ENCODE assay signal across 10 mouse cellular contexts in genomic region chr5:74173162-74173844, GRCm38 (mm10). TPM values are rescaled to one million over a fixed set of nuclear protein-coding genes. Genes with fewer than 3 reads are reported as not detected.
DNase-seq lines count a peak whose midpoint lies in the region; ATAC-seq and TF ChIP-seq lines count a peak whose summit lies in the region.
"Had no signal": no experiment of that assay in that cellular context is flagged by ENCODE, and none has a peak within 500 bp of the region (broad histone marks: within the 10 kb centered on the region; RNA-seq: fewer than 3 reads in every experiment).

No protein-coding gene starts in this region.

- H3K4me3 ChIP-seq in gastrocnemius, adult 2 months, result peak overlapping the region; percentile 37
- H3K4me3 ChIP-seq in embryonic facial prominence, embryonic 10.5 days, result no peak overlapping the region
- H3K4me3 ChIP-seq in heart, embryonic 12.5 days, result no peak overlapping the region
- H3K4me3 ChIP-seq in limb, embryonic 13.5 days, result no peak overlapping the region

- H3K9me3 ChIP-seq in embryonic facial prominence, embryonic 10.5 days, result no peaks in the 10 kb centered on the region
- H3K9me3 ChIP-seq in heart, embryonic 12.5 days (replicated peaks), result no peaks in the 10 kb centered on the region
- H3K9me3 ChIP-seq in limb, embryonic 13.5 days, result no peaks in the 10 kb centered on the region

- peak overlapping the region; percentile 48 for H3K27ac ChIP-seq in gastrocnemius, adult 2 months
- peak overlapping the region; percentile 89 for H3K27ac ChIP-seq in embryonic facial prominence, embryonic 10.5 days (replicated peaks)
- H3K27ac ChIP-seq in heart, embryonic 12.5 days (ENCODE audit: poor library complexity, severe bottlenecking), result peak overlapping the region; percentile 96
- H3K27ac ChIP-seq in limb, embryonic 13.5 days, result peak overlapping the region; percentile 80

- no peaks in the 10 kb centered on the region for H3K27me3 ChIP-seq in embryonic facial prominence, embryonic 10.5 days (replicated peaks; ENCODE audit: low read depth, poor library complexity, severe bottlenecking)
- H3K27me3 ChIP-seq in heart, embryonic 12.5 days (replicated peaks), result no peaks in the 10 kb centered on the region
- H3K27me3 ChIP-seq in limb, embryonic 13.5 days, result no peaks in the 10 kb centered on the region

- no peak overlapping the region for H3K9ac ChIP-seq in heart, embryonic 12.5 days
- no peak overlapping the region for H3K9ac ChIP-seq in limb, embryonic 13.5 days

- peaks cover 74% of the 10 kb centered on the region for H3K4me1 ChIP-seq in embryonic facial prominence, embryonic 10.5 days
- peaks cover 63% of the 10 kb centered on the region for H3K4me1 ChIP-seq in heart, embryonic 12.5 days (replicated peaks)
- H3K4me1 ChIP-seq in limb, embryonic 13.5 days, result peaks cover 66% of the 10 kb centered on the region

- WGBS in embryonic facial prominence, embryonic 10.5 days, result 64% methylated on average over 18 of the region's 18 CpGs
- 46% methylated on average over 18 of the region's 18 CpGs for WGBS in heart, embryonic 12.5 days
- 60% methylated on average over 18 of the region's 18 CpGs for WGBS in limb, embryonic 13.5 days

- intact Hi-C loops in gastrocnemius, adult 2 months (cut with DNase I), result no loop called here
- intact Hi-C loops in gastrocnemius, postnatal 36 days (cut with DNase I), result no loop called here

- ATAC-seq in heart, embryonic 12.5 days (ENCODE audit: insufficient number of reproducible peaks, low FRiP score), result peak; percentile 63
- peak; percentile 30; the same call in 1 of the 2 replicates for ATAC-seq in limb, embryonic 13.5 days (ENCODE audit: low FRiP score, low read depth)
- no peak for ATAC-seq in monocyte, adult 5-6 weeks (replicated peaks; ENCODE audit: insufficient number of reproducible peaks, low FRiP score, low TSS enrichment, poor library complexity, severe bottlenecking)

- DNase-seq in gastrocnemius, adult 2 months, result no peak
- DNase-seq in gastrocnemius, postnatal 36 days, result no peak
- peak; percentile 58 for DNase-seq in embryonic facial prominence, embryonic 10.5 days (ENCODE audit: low spot score)
- no peak for DNase-seq in right cerebral cortex, postnatal 36 days (ENCODE audit: low spot score in 2 of 2)
- DNase-seq in left cerebral cortex, adult 8-10 months (ENCODE audit: low spot score in 2 of 2), result no peak
- DNase-seq: gastrocnemius, postnatal 10 days; lung, postnatal 36 days had no signal

- H3K36me3 ChIP-seq in embryonic facial prominence, embryonic 10.5 days (replicated peaks), result no peaks in the 10 kb centered on the region
- H3K36me3 ChIP-seq in heart, embryonic 12.5 days, result no peaks in the 10 kb centered on the region
- no peaks in the 10 kb centered on the region for H3K36me3 ChIP-seq in limb, embryonic 13.5 days

- TF ChIP-seq CTCF in gastrocnemius, adult 2 months (IDR thresholded peaks at IDR 0.05), result no peak

- no peak overlapping the region for H3K4me2 ChIP-seq in heart, embryonic 12.5 days
- H3K4me2 ChIP-seq in limb, embryonic 13.5 days (replicated peaks), result 0 out of 2 replicates have a peak overlapping the region, but pooled peaks have one; percentile 17

RNA-seq across cellular contexts. Expression of gene Rasl11b, which starts 21.8 kb away (rescaled TPM):
- 1 to 10 TPM; 2.0 to 5.4 TPM for total RNA-seq in gastrocnemius, adult 2 months (2021)
- total RNA-seq in gastrocnemius, postnatal 36 days (2021), result 1 to 10 TPM; 2.4 to 4.0 TPM
- polyA plus RNA-seq in embryonic facial prominence, embryonic 10.5 days (2016; fragmentation: Nextera tagmentation; extraction: Ambion mirVana), result 46.3 and 58.0 TPM in 2 replicates
- polyA plus RNA-seq in heart, embryonic 12.5 days (2016; fragmentation: Nextera tagmentation; extraction: Ambion mirVana), result 107 TPM in 2 replicates
- polyA plus RNA-seq in limb, embryonic 13.5 days (2015; fragmentation: Nextera tagmentation; extraction: Ambion mirVana), result 147 and 149 TPM in 2 replicates
- total RNA-seq in monocyte, adult 5-6 weeks (2017), result 0.57 to 0.78 TPM in 2 of 3 replicates, not detected in the other
- 100 to 1,000 TPM in 1 of 4 experiments, 10 to 100 TPM in 3; 69.2 to 106 (median 80.9) TPM for total RNA-seq in left cerebral cortex, adult 8-10 months (2022)

Comparison
In these comparisons a context has a peak if more than half of its experiments do, and no peak if none do; other contexts are left out.
1. RNA of gene Rasl11b, which starts 21.8 kb away (total RNA-seq): 69.2 to 106 TPM in left cerebral cortex, adult 8-10 months; 2.0 to 5.4 TPM in gastrocnemius, adult 2 months, 2.4 to 4.0 TPM in gastrocnemius, postnatal 36 days and 0.57 to 0.78 TPM in monocyte, adult 5-6 weeks; every median in the first group is over 10 times any median in the second.
2. Peak in every context shown above with its lines, with median percentiles within 50 percentile points of each other: H3K27ac ChIP-seq.